Mouse (Mus musculus): ENCODE measurements at regions not wholly inside any gene's neighbourhood (a gene's known extent, or its start where the extent isn't known, plus 50 kb on each side); places are given as distances from the start of the nearest gene placed in this dataset.

GRCm38 (mm10) chr1:193537616-193538015 is 167.5 kb upstream of the Camk1g start:
- no peak for TF ChIP-seq CTCF (IDR thresholded peaks at IDR 0.05; ENCODE audit: low read depth, low read length)
- no peak for TF ChIP-seq POLR2A (IDR thresholded peaks at IDR 0.05; ENCODE audit: borderline replicate concordance, low read depth, low read length)
